Mouse (Mus musculus) kidney, adult 2 months (tissue): Measurements from ENCODE around the gene Pnmal2. TPM values are rescaled to one million over a fixed set of nuclear protein-coding genes. Genes with fewer than 3 reads are reported as not detected.

ENCODE experiments used
- DNase-seq: peaks from one replicate; pipeline ENCODE4 v3.0.0; 2021
- H3K27ac ChIP-seq: fragments of 200-500 bp; 2 replicates; pipeline ENCODE4 v1.5.1; 2012; ENCODE audit warnings: low read depth, low read length, control low read depth, inconsistent platforms; ENCODE audit not compliant: insufficient read depth
- H3K27me3 ChIP-seq: fragments of 200-500 bp; replicated peaks from 2 replicates; pipeline ENCODE4 v1.6.1; 2012; ENCODE audit warnings: mild to moderate bottlenecking, moderate library complexity, low read length, inconsistent platforms; ENCODE audit not compliant: control insufficient read depth, insufficient read depth
- H3K36me3 ChIP-seq: fragments of 200-500 bp; 2 replicates; pipeline ENCODE4 v1.6.1; 2012; ENCODE audit warnings: mild to moderate bottlenecking, moderate library complexity, low read length, inconsistent platforms; ENCODE audit not compliant: control insufficient read depth, insufficient read depth
- H3K4me1 ChIP-seq: fragments of 200-500 bp; 2 replicates; pipeline ENCODE4 v1.6.1; 2011; ENCODE audit warnings: low read length; ENCODE audit not compliant: control insufficient read depth, insufficient read depth
- H3K4me3 ChIP-seq: fragments of 200-500 bp; 2 replicates; pipeline ENCODE4 v1.5.1; 2011; ENCODE audit warnings: mild to moderate bottlenecking, low read depth, low read length, control low read depth; ENCODE audit not compliant: insufficient read depth
- CTCF ChIP-seq: fragments of 200-500 bp; conservative IDR thresholded peaks from 2 replicates; pipeline ENCODE4 v1.5.1; 2011; ENCODE audit warnings: low read depth, mild to moderate bottlenecking, control low read depth, low read length, moderate library complexity, mixed read lengths; ENCODE audit not compliant: insufficient read depth, insufficient read length
- POLR2A ChIP-seq: fragments of 200-500 bp; IDR thresholded peaks from one replicate; pipeline ENCODE4 v1.6.1; 2011; ENCODE audit warnings: low read depth, low read length, control low read depth
- WGBS: fragments of 180-500 bp; shearing (Covaris S2); methylation state at CpG from one replicate; pipeline ENCODE4 v1.1.7; 2018; 5-methylcytosine and 5-hydroxymethylcytosine counted together
- polyA plus RNA-seq: library from polyadenylated mRNA; depleted of rRNA; stranded (reverse); fragments of >200 nt; gene quantifications from 2 replicates; pipeline ENCODE4 v1.2.3, GENCODE M21; 2012

The Pnmal2 gene
- polyA plus RNA-seq, 1 experiment, result 4.0 TPM

- H3K4me3 ChIP-seq, result no peak overlapping the region
- H3K27me3 ChIP-seq, result no peaks in the 10 kb centered on the region
- H3K27ac ChIP-seq, result no peak overlapping the region
- TF ChIP-seq POLR2A (no peak), CTCF (no peak)
- peaks cover 14% of the 10 kb centered on the region for H3K4me1 ChIP-seq
- DNase-seq, result no peak
- 80% methylated on average over 9 of the region's 9 CpGs for WGBS
- H3K36me3 ChIP-seq, result 0 out of 2 replicates have a peak, but pooled peaks cover 2% of the 10 kb centered on the region
These were observed 26.5 kb upstream of the Pnmal2 start for GRCm38 (mm10) chr7:16918014-16918413.

GRCm38 (mm10) chr7:16918670-16919069 is 25.8 kb upstream of the Pnmal2 start:
- Histone ChIP-seq H3K36me3 (0 out of 2 replicates have a peak, but pooled peaks cover 2% of the 10 kb centered on the region), H3K4me1 (peaks cover 14% of the 10 kb centered on the region), H3K27ac (no peak overlapping the region), H3K27me3 (no peaks in the 10 kb centered on the region), H3K4me3 (no peak overlapping the region)
- no peak for TF ChIP-seq CTCF
- no peak for TF ChIP-seq POLR2A
- DNase-seq, result no peak
- 79% methylated on average over 3 of the region's 3 CpGs for WGBS

GRCm38 (mm10) chr7:16919395-16920149 is 24.9 kb upstream of the Pnmal2 start:
- H3K27me3 ChIP-seq, result no peaks in the 10 kb centered on the region
- H3K4me1 ChIP-seq, result peaks cover 14% of the 10 kb centered on the region
- DNase-seq, result no peak
- no peak for TF ChIP-seq CTCF
- no peak for TF ChIP-seq POLR2A
- WGBS, result 69% methylated on average over 13 of the region's 13 CpGs
- 0 out of 2 replicates have a peak, but pooled peaks cover 2% of the 10 kb centered on the region for H3K36me3 ChIP-seq
- H3K27ac ChIP-seq, result no peak overlapping the region
- no peak overlapping the region for H3K4me3 ChIP-seq

GRCm38 (mm10) chr7:16920150-16920579 is 24.3 kb upstream of the Pnmal2 start:
- WGBS, result 83% methylated on average over 7 of the region's 7 CpGs
- Histone ChIP-seq H3K4me1 (peaks cover 14% of the 10 kb centered on the region), H3K36me3 (0 out of 2 replicates have a peak, but pooled peaks cover 2% of the 10 kb centered on the region), H3K4me3 (no peak overlapping the region), H3K27ac (no peak overlapping the region), H3K27me3 (no peaks in the 10 kb centered on the region)
- no peak for TF ChIP-seq CTCF
- TF ChIP-seq POLR2A, result no peak
- DNase-seq, result no peak

GRCm38 (mm10) chr7:16920818-16921791 is 23.4 kb upstream of the Pnmal2 start:
- H3K36me3 ChIP-seq, result 0 out of 2 replicates have a peak, but pooled peaks cover 2% of the 10 kb centered on the region
- no peak for DNase-seq
- peaks cover 14% of the 10 kb centered on the region for H3K4me1 ChIP-seq
- 43% methylated on average over 21 of the region's 21 CpGs for WGBS
- peak overlapping the region; percentile 85 for H3K4me3 ChIP-seq
- peak overlapping the region; percentile 60 for H3K27ac ChIP-seq
- no peak for TF ChIP-seq CTCF
- TF ChIP-seq POLR2A, result no peak
- no peaks in the 10 kb centered on the region for H3K27me3 ChIP-seq

- Histone ChIP-seq H3K4me3 (peak overlapping the region; percentile 85), H3K27me3 (no peaks in the 10 kb centered on the region)
These were observed 22.6 kb upstream of the Pnmal2 start for GRCm38 (mm10) chr7:16921881-16922335.

GRCm38 (mm10) chr7:16922360-16922973 is 22.0 kb upstream of the Pnmal2 start:
- H3K27me3 ChIP-seq, result no peaks in the 10 kb centered on the region
- TF ChIP-seq POLR2A, result no peak
- TF ChIP-seq CTCF, result no peak

More at GRCm38 (mm10) chr7:16921881-16922335, 22.6 kb upstream of the Pnmal2 start:
- TF ChIP-seq POLR2A (no peak), CTCF (no peak)
- H3K36me3 ChIP-seq, result 0 out of 2 replicates have a peak, but pooled peaks cover 1% of the 10 kb centered on the region
- H3K27ac ChIP-seq, result peak overlapping the region; percentile 60
- 16% methylated on average over 6 of the region's 6 CpGs for WGBS
- H3K4me1 ChIP-seq, result peaks cover 14% of the 10 kb centered on the region
- DNase-seq, result peak; percentile 74

More at GRCm38 (mm10) chr7:16922360-16922973, 22.0 kb upstream of the Pnmal2 start:
- Histone ChIP-seq H3K4me3 (peak overlapping the region; percentile 85), H3K4me1 (peaks cover 14% of the 10 kb centered on the region), H3K36me3 (no peaks in the 10 kb centered on the region), H3K27ac (peak overlapping the region; percentile 8; the same call in 1 of the 2 replicates)
- 27% methylated on average over 10 of the region's 10 CpGs for WGBS
- DNase-seq, result peak; percentile 55
